Mouse (Mus musculus) left cerebral cortex, adult 11 months (tissue): ENCODE data around the gene Plvap.
"Not testable (repeated sequence)": the region's sequence is repeated elsewhere in the genome, so short reads cannot be mapped to it uniquely, and the experiment has no call there.

Experiments
- DNase-seq: peaks from one replicate; pipeline ENCODE4 v3.0.0; 2022; ENCODE audit warnings: low spot score

Plvap gene

DNA sequence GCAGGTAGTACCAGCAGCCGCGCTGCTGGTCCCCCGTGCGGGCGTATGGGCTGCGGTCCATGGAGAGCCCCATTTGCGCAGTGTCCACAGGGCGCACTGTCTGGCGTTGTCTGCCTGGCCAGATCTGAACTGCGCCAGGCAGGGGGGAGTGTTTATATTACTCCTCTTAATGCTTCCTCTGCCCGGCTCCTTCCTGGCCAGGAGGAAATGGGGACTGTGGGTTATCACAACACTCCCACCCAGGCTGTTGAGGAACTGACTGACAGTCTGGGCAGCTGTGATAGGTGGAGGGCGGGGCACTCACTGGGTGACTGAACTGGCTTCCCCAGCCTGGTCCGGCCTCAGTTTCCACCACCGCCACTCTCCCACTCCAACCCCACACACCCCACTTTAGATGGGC, at the start of gene Plvap:
Gene Plvap (minus strand): TSS at position 109 of the 400 bp plus-strand sequence.
- DNase-seq: no peak

DNA sequence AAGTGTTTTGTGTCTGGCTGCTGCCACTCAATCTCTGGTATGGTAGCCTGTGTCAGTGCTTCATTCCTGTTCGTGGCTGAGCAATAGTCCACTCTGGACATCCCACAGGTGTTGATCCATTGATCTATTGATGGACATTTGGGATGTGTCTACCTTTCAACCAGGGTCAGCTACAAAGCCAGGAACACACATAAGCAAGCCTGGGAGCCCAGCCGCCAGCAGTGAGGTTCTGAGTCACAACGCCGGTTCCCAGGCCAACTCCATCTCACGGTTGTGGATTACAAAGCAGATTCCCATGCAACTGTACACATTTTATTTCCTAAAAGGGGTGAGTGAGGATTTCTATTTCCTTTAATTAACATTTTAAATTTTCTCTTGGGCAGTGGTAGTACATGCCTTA, 49.2 kb upstream of the Plvap start:
- no peak for DNase-seq

DNA sequence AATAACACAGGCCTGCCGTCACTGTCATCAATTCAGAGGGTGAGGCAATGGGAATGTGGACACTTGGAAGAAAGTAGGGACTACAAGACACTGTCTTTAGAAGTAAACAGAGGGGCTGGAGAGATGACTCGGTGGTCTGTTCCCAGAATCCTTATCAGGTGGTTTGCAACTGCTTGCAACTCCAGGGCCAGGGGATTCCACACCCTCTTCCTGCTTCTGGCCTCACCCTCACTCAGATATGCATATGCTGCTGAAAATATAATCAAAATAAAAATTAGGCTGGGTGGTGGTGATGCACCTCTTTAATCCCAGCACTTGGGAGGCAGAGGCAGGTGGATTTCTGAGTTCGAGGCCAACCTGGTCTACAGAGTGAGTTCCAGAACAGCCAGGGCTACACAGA, 48.5 kb upstream of the Plvap start:
- DNase-seq: no peak

DNA sequence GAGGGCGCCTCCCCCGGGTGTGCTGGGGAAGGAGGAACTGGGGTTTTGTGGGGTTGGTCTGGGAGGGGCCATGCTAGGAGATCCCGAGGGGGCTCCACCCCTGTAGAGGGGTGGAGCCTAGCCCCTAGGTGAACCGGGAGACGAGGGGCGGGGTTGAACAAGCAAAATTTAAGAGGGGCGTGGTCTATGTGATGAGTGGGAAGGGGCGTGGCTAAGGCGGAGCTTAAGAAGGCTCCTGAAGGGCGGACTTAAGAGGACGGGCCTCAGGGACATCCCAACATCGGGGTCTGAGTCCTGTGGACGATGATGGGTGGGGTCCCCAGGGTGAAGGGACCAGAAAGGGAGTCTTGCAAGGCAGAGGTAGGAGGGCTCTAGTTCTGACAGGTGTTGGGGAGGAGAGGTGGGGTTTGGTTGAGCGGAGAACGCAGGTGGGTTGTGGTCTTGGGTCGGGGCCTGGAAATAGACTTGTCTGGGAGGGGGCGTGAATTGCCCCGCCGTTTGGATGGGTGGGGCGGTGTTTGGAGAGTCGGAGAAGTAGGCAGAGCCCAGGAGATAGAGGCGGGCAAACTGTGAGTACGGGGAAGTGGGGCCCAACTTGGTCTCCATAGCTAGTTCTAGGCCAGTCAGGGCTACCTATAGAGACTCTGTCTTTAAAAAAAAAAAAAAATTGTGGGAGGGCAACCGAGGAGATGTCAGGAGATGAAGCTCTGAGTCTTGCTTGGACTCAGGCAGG, 47.6 kb upstream of the Plvap start:
- no peak for DNase-seq

DNA sequence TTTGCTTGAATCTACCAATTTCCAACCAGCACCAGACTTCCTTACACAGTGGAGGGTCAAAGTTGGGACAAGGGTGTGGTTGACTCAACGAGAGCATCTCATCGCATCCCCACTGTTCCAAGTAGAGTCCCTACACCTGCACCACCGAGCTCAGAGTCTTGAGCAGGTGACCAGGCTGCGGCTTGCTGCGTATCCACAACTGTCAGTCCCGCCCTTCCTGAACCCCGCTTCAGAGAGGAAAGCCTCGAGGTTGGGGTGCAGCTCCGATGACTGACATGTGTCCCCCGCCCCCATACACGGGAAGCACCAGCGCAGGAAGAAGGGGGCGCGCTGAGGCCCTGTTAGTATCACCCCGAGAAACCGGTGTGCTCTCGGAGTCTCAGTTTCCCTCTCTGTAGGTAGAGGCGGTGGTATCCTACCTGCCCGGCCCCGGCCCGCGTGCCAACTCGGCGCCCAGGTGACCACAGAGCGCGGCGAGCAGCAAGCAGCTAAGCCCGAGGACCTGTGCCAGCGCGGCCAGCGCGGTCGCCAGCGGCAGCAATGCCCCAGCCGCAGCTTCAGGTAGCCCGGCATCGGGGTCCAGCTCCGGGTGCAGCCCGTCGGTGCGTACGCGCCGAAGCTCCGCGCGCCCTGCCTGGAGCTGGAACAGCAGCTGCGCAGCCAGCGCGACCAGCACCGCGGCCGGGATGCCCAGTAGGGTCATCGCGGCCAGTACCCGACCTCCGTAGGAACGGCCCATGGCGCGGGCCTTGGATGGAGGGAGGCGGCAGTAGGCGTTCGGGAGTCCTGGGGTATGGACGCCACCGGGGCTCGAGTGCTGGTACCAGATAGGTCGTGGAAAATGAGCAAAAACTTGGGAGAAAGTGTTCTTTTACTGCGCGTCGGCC, 46.8 kb upstream of the Plvap start, which contains the start of gene Tmem221:
Gene Tmem221 (minus strand): TSS at position 801 of the 887 bp plus-strand sequence.
- no peak for DNase-seq

DNA sequence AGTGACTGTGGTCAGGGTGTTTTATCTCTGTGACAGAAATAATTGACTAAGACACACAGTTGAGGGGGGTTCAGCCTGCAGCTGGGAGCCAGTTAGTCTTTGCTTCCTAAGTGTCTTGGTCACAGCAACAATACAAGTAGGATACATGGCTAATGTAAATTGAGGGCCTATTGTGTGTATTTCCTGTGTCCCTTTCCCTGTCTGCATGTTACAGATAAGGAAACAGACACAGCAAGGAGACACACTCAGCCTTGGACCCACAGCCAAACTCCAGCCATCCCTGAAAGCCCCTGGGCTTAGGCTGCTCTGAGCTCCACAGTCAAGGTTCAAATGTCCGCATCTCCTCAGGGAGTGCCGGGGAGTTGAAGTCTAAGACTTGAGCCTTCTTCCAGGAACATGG, 43.1 kb upstream of the Plvap start:
- DNase-seq: no peak

DNA sequence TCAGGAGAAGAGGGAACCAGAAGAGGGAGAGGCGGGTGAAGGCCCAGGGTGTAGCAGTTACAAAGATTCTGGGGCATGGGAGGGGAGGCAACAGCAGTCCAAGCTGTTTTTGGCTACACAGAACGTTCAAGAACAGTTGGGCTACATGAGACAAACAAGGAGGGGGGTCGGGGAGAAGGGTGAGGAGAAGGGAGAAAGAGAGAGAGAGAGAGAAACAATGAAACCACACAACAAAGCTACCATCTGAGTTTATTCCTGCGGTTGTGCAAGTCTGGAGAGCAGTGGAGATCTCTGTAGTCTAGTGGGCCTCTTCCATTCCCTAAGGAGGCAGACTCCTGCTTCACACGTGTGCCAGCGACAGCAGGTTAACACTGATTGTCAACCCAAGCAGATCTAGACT, 42.4 kb upstream of the Plvap start:
- no peak for DNase-seq

DNA sequence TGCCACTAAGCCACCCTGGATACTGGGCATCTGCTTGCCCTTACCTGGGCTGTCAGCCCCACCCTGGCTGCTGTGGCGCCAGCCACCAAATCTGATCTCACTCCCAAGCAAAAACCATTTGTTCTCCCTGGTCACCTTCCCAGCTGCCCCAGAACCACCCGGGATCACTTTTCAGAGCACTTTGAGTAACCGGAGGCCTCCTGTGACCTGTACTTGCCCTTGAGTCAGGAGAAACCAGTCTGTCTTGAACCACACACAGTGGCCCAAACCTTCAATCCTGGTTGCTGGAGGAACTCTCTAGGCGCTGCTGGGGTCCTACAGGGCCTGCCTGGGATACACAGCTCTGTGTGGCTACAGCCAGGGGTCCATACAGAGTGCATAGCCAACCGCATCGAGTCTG, 41.2 kb upstream of the Plvap start:
- no peak for DNase-seq

DNA sequence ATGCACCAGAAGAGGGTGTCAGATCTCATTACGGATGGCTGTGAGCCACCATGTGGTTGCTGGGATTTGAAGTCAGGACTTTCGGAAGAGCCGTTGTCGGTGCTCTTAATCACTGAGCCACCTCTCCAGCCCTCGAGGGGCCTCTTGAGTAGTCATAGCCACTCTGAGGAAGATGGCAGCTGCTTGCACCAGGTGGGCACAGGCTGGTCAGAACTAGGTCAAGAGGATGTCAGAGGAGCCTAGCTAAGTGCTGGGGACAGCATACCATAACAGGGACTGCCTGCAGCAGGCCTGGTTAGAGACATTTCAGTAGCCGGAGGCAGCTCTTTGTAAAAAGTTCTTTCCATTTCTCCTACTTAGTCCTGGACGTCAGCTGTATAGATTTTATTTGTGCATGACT, 39.2 kb upstream of the Plvap start:
- DNase-seq: no peak

DNA sequence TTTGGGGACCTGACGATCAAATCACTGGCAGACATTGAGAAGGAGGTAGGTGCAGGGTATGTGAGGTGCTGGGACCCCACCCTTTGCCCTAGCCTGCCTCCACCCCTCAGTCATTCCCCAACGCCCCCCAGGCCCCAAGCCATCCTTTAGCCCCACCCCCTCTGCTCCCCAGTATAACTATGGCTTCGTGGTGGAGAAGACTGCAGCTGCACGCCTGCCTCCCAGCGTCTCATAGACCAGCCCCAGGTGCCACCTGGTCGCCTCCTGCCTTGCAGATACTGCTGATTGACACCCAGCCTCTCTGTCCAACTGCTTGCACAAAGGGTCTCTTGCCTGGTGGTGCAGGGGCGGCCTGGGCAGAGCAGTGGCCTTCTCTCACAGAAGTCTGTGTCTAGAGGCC, 36.0 kb upstream of the Plvap start:
- no peak for DNase-seq

DNA sequence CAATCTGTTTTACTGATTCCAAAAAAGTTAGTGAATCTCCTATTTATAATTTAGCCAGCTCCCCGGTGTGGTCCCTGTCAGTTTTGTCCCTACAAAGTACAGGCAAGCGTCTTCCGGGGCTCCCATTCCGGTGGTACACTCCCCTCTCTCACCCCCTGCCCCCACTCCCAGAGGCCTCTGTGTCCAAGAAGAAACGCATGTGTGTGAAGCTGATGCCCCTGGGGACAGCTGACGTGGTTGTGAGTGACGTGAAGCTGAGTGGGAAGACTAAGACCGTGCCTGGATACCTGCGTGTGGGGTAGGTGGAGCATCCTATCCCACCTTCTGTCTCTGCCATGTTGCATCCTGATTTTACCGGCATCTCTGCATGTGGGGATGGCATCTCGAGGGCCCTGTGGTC, 33.5 kb upstream of the Plvap start:
- DNase-seq: no peak

DNA sequence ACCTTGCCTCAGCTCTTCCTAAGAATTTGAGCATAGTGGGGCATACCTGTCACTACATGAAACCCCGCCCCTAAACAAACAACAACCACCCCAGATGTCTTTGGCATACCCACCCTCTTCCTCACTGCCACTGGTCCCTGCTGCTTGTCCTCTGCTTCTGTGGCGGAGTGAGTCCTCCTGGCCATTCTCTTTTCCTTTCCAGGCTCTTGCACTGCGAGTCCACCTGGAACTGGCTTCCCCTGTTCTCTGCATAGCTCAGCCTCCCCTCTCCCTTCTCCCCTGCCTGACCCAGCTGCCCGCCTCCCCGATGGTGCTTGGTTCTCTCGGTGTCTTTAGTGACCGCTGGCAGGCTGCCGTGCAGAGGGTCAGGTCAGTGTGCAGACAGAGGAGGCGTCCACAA, 32.2 kb upstream of the Plvap start:
- no peak for DNase-seq

DNA sequence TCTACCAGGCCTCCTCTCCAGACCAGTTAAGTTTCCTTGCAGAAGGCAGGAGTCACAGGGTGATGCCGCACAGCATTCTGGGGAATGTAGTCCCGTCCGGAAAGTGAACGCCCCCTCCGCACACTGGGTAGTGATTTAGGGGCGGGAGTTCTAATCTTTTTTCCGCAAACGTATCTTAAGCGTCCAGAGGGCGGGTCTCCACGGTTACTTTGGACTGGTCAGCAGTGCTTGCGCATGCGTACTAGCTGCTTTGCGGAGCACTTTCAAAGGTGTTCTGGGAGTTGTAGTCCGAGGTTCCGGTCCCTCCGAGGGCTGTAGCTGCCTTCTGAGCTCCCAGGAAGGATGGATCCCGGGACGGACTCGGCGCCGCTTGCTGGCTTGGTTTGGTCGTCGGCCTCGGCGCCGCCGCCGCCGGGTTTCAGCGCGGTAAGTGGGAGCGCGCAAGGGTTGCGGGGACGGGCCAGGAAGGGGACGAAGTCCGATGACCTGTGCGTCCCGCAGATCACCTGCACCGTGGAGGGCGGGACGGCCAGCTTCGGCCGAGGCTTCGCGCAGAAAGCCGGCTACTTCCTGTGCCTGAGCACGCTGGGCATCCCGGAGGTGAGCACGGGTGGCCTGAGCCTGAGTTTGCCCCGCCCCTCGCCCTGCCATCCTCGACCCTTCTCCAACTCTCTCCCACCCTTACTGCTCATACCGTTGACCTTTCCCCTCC, 31.2 kb upstream of the Plvap start, which contains the start of gene Mvb12a:
Gene Mvb12a (plus strand): TSS at position 291 of the 712 bp plus-strand sequence.
- DNase-seq: peak; percentile 98

DNA sequence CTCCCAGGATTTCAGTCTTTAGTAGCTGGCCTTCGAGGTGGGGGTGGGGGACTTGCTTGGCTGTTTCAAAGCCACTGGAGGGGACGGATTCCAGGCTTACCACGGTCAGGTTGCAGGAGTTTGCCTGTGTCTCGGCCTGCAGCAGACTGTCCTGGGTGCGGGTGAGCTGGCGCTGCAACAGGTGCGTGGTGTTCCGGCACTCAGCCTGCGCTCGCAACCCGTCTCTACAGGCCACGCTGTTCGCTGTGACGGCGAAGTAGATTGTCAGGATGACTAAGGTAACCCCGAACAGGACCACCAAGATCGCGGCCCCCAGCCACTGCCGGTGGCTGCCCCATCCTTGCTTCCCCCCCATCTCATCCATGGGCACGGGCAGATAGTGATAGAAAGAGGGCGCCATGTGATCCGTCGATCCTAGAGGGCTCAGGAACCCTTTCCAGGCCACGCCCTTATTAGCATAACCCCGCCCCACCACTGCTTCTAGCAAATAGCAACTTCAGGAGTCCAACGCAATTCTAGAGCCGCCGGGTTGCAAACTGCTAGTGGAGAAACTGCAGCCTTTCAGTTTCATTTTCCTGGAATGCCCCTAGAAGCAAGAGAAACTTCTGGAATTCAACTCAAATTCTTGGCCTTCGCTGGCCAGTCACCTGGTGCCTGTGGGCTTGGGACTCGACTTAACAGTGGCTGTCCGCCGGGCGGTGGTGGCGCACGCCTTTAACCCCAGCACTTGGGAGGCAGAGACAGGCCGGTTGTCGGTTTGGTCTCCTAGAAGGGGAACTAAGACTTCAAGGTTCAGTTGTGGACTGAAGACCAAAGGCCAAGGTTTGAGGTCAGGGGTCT, 25.7 kb upstream of the Plvap start, which contains the start of gene Bst2:
Gene Bst2 (minus strand): TSS at position 429 of the 840 bp plus-strand sequence.
- no peak for DNase-seq

DNA sequence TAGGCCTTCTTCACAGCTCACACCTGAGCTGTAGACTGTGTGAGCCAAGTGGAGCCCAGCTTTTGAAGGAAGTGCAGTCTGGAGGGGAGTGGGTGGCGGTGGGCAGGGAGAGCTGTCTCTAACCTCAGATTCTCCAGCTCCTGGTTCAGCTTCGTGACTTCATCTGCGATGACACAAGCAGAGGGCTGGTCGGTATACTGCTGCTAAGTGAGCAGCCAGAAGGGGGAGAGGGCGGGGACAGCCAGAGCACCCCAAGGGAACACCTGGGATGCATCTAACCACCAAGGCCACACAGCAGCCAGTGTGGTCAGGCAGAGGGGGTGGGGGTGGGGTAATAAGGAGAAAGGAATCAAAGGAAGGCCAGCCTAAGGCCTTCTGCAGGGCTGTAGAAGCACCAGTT, 24.1 kb upstream of the Plvap start:
- no peak for DNase-seq

DNA sequence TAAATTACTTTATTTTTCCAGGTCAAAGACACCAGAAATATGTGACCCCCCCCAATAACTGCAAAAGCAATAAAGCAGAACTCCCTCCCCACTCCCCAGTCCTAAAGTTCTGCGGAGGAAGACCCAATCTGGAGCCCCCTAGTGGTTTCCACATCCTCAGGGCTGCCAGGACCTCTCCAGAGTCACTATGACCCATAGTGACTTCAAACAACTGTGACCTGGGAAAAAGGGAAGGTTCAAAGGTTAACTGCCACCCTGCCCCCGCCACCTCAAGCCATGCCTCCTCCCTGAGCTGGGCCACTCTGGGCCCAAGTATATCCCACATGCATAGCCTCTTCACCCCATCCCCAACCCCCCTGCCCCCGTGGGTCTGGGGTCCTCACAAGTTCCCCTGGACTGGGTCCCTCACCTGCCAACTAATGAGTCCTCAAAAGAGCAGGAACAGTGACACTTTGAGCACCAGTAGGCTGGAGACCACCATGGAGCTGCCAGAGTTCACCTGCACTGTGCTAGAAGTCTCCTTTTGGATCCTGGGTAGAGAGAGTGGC, 22.8 kb upstream of the Plvap start:
- no peak for DNase-seq

DNA sequence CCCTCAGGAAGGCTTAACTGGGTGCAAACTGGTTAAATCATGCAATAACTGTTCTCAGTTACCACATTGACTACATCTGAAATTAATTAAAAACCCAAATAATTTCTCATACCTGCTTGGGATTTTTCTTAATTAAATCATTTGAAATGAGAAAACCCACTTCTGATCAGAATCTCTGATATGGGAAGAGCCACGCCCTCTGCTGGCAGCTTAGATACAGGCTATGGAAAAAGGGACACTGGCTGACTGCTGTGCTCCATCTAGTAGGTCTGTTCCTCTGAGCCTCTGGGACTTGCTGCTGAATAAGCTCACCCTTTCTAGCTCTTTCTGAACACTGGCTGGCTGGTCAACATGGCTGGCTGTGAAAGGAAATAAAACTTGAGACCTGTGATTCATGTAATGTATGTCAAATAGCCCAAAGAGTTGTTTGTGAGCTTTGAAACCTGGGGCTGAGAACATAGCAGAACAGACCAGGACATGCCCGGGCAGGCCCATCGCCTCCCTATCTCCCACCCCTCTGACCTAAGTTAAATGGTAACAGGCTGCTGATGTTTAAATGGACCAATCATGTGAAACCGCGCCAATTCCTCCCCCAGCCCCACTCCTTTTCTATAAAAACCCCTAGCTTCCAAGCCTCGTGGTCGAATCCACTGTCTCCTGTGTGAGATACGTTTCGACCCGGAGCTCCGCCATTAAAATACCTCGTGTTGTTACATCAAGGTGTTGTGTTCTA, 19.3 kb upstream of the Plvap start:
- DNase-seq: not testable (repeated sequence)

DNA sequence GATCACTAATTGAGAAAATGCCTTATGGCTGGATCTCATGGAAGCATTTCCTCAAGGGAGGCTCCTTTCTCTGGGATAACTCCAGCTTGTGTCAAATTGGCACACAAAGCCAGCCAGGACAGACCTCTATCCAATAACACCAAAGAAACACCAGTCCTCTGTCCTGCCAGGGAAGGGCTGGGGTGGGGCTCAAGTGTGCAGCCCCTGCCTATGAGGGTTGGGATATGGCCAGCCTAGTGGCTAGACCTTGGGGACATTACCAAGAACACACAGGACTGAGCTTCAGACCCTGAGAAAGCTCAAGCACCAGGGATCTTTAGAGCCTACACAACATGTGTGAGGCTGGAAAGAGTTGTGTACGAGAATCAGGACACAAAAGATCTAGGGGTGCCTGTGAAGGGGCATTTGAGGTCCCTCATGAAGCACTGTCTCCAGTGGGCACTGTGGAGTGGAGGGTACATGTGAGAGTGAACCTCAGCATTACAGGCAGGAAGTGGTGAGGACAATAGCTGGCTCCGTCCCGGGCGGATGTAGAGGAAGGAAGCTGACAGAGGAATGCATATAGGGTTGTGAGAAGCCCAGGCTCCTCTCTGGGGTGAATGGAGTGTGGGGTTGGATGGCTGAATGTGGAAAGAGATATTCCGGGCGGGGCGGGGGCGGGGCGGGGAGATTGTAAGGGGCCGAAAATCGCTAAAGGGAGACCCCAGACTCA, 17.0 kb upstream of the Plvap start:
- no peak for DNase-seq

DNA sequence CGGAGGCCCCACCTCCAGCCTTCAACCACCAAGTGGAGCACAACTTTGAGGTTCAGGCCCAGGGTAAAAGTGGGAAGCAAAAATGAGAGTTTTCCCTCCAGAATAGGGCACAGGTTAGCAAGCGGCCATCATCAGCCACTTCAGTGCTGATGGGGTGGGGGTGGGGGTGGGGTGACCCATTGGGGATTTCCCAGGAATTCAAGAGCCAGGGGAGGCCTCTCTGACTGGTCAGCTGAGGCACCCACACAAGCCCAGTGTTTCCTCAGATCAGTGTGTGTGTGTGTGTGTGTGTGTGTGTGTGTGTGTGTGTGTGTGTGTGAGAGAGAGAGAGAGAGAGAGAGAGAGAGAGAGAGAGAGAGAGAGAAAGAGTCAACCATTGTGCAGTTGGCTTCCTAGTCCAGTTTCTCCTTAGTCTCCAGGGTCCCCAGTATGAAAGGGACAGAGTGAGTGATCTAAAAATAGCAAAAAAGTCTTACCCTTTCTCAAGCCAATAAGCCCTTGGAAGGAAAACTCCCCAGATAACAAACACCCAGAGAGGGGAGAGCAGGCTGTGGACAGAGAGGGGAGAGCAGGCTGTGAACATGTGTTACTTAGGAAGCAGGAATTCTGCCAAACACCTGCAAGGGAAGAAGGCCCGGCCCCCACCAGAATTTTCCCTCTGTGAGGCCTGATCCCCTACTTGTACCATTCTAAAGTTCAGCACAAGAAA, 15.8 kb upstream of the Plvap start:
- DNase-seq: no peak
